Mouse (Mus musculus) testis, postnatal 10 days (tissue): Measurements from ENCODE around the gene Trabd2b.

Source experiments
- DNase-seq: peaks from one replicate; pipeline ENCODE4 v3.0.0; 2021; ENCODE audit warnings: low spot score

The Trabd2b gene

GRCm38 (mm10) chr4:114399821-114400220 is 6.7 kb upstream of the Trabd2b start:
- no peak for DNase-seq

- DNase-seq, result no peak
These were observed 4.4 kb upstream of the Trabd2b start for GRCm38 (mm10) chr4:114401993-114402731.

GRCm38 (mm10) chr4:114405682-114406354 is 706 bp upstream of the Trabd2b start:
- peak; percentile 90 for DNase-seq

- DNase-seq, result no peak
These were observed 992 bp downstream of the Trabd2b start for GRCm38 (mm10) chr4:114407516-114407915.

GRCm38 (mm10) chr4:114408298-114408697 is 1.8 kb downstream of the Trabd2b start:
- no peak for DNase-seq

- DNase-seq, result peak; percentile 49
These were observed 2.5 kb downstream of the Trabd2b start for GRCm38 (mm10) chr4:114408890-114409480.

GRCm38 (mm10) chr4:114409511-114409910 is 3.0 kb downstream of the Trabd2b start:
- no peak for DNase-seq

- no peak for DNase-seq
These were observed 3.5 kb downstream of the Trabd2b start for GRCm38 (mm10) chr4:114410026-114410425.

GRCm38 (mm10) chr4:114410443-114410842 is 3.9 kb downstream of the Trabd2b start:
- DNase-seq, result no peak

- no peak for DNase-seq
These were observed 4.6 kb downstream of the Trabd2b start for GRCm38 (mm10) chr4:114410958-114411661.

GRCm38 (mm10) chr4:114411846-114412390 is 5.4 kb downstream of the Trabd2b start:
- DNase-seq, result no peak

DNA sequence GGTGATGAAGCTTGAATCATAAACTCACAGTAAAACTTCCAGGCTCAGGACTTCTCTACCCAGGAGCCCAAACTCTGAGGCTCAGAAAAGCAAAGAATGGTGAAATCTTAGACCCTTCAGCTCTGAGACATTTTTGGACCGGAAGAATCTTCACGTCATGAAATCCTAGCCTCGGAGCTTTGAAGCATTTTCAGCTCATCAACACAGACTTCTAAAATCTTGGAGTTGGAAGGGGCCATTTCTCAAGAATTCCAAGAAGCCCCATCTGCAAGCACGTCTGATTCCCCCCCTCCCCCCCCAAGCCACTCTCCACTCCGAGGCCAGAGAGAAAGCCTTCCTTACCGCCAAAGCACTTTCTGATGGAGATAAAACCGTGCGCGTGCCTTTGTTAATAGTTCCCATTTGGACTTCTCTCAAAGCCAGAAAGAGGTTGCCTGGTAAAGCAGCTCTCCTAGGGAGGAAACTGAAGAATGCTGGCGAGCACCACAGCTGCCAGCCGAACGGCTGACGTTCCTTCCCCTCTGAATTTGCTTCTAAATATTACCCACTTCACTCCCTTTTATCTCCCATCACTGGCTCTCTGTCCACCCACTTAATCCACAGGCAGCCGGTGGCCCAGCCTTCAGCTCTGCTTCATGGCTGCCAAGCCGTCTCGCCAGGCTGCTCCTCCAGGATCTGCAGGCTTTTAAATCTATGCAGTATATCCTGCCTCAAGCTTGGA is 9.6 kb downstream of the Trabd2b start:
- no peak for DNase-seq

GRCm38 (mm10) chr4:114420154-114420553 is 13.6 kb downstream of the Trabd2b start:
- DNase-seq, result no peak

GRCm38 (mm10) chr4:114423084-114423483 is 16.6 kb downstream of the Trabd2b start:
- no peak for DNase-seq

DNA sequence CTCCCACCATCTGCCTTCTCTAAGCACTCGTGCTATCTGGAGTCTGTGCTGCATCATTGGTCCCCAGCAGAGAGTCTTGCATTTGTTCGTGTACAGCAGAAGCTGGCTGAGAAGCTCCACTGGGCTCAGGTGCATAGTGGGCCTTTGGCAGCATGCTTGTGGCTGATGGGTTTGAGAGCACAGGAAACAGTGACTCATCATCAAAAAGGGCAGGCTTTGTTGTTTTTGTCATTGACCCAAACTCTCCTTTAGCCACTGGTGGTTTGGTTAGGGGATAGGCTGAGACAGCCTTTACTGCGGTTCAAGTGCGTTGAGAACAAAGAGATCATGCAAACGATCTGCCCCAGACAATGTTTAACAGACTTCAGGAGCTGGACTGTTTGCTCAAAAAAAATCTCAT is 19.3 kb downstream of the Trabd2b start:
- no peak for DNase-seq

DNA sequence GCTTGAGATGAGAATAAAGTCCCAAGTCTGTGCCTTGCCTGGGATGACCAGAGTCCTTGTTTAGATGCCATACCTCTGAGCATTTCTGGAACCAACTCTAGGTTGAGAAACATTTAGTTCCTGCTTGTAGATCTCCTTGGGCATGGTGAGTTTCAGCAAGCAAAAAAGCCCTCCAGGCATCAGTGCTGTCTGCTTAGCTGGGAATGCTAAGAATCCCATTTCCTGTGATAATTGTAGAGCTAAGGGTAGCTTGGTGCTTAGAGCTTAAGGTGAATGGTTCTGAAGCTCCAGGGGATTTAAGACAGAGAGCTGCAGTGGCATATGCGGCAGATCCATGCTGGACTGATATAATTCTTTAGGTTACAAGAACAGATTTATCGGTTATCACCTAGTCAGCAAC is 26.2 kb downstream of the Trabd2b start:
- no peak for DNase-seq

DNA sequence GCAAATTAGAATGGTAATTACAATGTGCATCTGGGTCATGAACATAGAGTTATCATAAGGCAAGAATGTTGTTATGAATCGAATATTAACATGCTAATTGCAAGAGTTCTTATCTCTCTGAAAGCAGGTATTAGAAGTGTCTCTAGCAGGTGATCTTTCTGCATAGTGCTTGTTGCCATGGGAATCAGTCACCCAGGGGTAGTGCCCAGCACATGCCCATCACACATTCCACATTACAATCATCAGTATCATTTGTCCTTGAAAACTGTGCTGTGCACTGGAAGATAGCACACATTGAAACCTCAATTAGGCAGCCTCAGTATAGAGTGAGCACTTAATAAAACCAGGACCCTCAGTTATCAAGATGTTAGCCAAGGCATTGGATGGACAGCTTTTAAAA is 26.9 kb downstream of the Trabd2b start:
- no peak for DNase-seq

DNA sequence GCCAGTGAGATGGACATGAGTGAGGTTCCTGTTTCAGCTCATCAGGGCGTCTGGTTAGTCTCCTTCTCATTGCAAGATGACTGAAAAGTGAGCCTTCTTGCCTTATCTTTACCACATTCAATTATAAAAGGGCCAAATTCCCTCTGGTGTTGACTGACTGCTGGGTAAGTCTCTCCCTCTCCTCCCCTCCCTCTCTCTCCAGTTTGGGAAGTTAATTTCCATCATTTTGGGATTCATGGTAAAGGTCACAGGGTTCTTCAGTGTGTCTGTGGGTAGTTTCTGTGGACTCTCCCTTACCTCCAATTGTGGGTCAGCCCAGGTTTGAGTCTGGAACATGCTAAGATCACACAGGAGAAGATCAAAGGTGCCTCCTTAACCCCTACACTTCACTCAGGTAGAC is 28.2 kb downstream of the Trabd2b start:
- no peak for DNase-seq

GRCm38 (mm10) chr4:114435381-114435780 is 28.9 kb downstream of the Trabd2b start:
- no peak for DNase-seq

DNA sequence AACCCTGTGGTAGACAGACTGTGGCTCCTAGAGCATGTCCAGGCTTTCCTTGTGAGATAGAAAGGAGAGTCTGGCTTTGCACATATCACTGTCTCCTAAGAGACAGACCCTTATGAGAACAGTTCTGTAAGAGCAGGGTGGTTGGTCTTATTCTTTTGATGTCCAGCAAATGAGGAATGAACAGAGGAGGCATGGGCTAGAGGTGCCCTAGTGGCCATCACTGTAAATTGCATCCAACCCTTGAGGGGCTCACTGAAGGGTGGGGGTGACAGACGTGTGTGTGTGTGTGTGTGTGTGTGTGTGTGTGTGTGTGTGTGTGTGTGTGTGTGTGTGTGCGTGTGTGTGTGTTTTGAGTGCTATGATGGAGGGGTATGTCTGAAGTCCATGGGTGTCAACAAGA is 32.2 kb downstream of the Trabd2b start:
- DNase-seq, result no peak

GRCm38 (mm10) chr4:114442186-114442585 is 35.7 kb downstream of the Trabd2b start:
- no peak for DNase-seq

GRCm38 (mm10) chr4:114442661-114443060 is 36.1 kb downstream of the Trabd2b start:
- no peak for DNase-seq
